Mouse (Mus musculus) frontal cortex, postnatal 36 days (tissue): ENCODE data around the gene Hapln3.
A peak's percentile ranks its signal among the peaks of the same experiment; 100 is the strongest.

Experiments
- DNase-seq, 2 experiments: peaks; one replicate each; pipeline ENCODE4 v3.0.0; 2022; ENCODE audit warnings: low spot score in 2 of 2

The Hapln3 gene

GRCm38 (mm10) chr7:79130843-79131444 lies at the start of gene Hapln3:
Gene Hapln3, minus strand, starts transcription at chr7:79131018.
- DNase-seq: no peak

GRCm38 (mm10) chr7:79173800-79174199 lies 43.0 kb upstream of the Hapln3 start:
- no peak for DNase-seq

DNA sequence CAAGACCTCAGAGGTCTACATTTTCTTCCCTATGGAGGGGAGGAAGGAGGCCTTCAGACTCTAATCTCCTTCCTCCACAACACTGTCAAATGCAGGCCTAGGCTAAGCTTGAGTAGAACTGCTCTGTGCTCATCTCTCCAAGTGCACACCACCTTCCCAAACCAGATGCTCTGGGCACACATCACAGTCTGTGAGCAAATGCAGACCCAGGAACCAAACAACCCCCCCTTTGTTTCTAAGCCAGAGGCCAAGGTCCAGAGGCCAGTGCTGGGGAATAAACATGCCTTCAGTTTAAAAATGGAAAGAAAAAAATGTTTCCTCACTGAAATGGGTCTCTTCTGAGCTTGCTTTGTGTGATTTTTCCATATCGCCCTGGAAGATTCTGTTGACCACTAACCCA lies 41.0 kb upstream of the Hapln3 start:
- no peak for DNase-seq

GRCm38 (mm10) chr7:79167006-79167562 lies 36.3 kb upstream of the Hapln3 start:
- no peak for DNase-seq

DNA sequence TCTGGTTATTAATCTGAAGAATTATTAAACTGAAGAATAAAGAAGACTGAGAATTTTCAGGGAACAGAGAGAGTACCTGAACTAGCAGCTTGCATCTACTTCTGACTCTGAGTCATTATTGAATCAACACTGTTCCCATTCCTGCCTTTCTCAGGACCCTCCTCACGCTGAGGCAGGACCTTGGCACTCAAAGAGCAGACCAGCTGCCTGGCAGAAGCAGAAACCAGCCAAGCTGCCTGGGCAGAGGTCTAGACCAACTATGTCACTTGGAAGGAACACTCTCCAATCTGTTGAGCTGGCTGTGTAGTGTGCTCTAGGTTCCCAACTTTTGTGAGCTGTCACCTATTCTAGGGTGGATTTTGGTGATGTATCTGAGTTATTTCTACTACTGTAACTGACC lies 28.6 kb upstream of the Hapln3 start:
- DNase-seq: no peak

DNA sequence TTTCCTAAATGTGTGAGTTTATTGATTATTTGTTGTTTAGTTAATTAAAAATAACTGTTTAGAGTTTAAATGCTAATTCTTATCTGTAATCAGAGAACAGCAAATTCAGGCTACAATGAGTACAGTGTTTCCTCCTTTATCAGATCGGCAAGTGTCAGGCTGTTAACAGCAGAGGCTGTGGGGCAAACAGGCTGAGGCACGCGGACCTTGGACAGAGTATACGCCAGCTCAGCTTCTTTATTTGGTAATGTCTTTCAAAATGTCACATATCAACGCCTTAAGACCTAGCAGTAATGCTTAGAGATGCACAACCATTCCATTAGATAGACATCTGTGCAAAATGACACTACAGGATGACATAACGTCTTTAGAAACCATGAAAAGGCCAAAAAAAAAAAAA lies 18.7 kb upstream of the Hapln3 start:
- no peak for DNase-seq

GRCm38 (mm10) chr7:79148711-79149266 lies 18.0 kb upstream of the Hapln3 start, which contains the start of gene Mfge8:
Gene Mfge8, minus strand, starts transcription at chr7:79149060.
- DNase-seq: peak; percentile 63 to 70

- DNase-seq: no peak
Measured at GRCm38 (mm10) chr7:79147931-79148653, 17.3 kb upstream of the Hapln3 start.

DNA sequence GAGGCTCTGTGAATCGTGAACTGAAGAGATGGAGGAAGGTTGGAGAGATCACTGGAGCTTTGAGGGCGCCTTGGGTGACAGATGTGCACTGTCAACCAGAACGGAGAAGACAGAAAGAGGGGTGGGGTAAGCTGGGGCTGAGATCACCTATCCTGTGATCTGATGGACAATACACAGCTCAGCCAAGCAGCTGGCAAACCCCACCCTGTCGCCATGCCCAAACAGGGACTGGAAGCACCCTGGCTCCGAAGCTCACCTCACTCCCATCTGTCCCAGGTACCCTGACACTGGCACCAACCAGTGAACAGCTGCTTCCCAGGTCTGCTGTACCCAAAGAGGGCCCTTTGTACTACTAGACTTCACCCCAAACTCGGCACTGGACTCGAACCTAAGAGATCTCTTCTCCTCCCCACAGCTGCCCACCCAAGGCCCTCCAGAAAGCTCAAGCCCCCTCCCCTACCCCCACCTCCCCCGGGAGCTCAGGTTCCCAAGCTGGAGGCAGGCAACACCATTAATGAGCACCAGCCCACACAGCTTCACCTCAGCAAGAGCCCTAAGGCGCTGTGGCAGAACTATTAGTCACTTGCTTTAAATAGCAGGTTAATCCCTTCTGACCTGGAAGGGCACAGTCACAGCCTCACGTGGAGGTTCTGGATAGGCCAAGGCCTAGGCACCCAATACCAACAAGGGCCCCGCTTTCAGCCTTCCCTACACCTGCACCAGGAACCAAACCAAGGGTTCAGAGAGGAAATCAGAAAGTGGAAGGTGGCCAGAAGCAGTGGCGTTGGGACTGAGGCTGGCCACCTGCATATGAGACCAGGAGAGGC lies 16.4 kb upstream of the Hapln3 start:
- no peak for DNase-seq

GRCm38 (mm10) chr7:79140897-79141296 lies 10.1 kb upstream of the Hapln3 start:
- peak; percentile 80 to 85 for DNase-seq

GRCm38 (mm10) chr7:79139891-79140591 lies 9.2 kb upstream of the Hapln3 start:
- no peak for DNase-seq

GRCm38 (mm10) chr7:79139328-79139824 lies 8.6 kb upstream of the Hapln3 start:
- no peak for DNase-seq

GRCm38 (mm10) chr7:79133391-79133790 lies 2.6 kb upstream of the Hapln3 start:
- DNase-seq: no peak

DNA sequence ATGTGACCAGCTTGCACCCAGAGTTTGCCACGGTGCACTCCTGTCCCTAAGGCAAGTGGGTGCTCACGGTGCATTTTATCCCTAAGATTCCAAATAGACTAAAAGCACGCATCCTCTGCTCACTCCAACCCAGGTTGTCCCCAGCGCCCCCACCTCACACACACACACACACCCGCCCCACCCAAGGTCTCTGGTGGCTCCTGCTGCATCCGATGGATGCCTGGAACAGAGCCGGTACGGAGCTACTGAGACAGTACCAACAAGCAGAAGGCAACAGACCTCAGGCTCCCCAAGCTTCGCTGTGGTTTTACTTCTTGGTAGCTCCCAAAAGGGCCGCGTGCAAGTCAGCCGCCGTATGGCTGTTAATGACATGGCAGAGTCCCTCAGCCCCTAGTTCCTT lies 433 bp downstream of the Hapln3 start:
- no peak for DNase-seq

- no peak for DNase-seq
Measured at GRCm38 (mm10) chr7:79129883-79130282, 935 bp downstream of the Hapln3 start.

DNA sequence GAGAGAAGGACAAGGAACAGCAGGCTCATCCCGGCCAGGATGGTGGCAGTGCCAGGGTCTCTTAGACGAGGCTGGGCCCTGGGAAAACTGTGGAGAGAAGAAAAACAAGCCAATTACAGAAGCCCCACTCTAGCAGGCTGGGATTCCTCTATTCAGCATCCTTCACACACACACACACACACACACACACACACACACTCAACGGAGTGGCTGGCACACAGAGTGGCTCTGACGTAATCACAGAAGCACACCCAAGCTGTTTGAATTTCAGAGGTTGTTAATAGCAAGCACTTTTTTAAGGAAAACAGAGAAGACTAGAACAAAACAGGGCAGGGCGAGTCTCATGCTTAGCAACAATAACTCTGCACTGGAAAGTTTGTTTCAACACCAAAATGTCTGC lies 7.4 kb downstream of the Hapln3 start:
- peak in 1 of 2 experiments; percentile 36 for DNase-seq

DNA sequence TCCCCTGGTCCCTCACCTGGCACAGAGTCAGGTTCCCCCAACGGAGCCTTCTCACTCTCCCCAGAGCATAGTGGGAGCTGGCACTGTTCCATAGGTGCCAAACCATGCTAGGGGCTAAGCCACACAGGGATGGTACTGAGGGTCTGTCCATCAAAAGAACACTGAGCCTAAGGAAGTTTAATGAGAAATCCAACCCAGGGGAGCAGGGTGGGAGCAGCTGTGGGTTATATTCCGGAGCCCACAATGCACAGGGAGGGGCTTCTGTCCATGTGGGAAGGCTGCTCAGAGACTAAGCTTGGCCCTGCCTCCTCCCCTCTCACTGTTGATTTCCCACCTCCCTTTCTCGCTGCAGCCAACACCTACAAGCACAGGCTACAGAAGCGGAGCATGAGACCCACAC lies 17.0 kb downstream of the Hapln3 start:
- DNase-seq: no peak

GRCm38 (mm10) chr7:79096492-79096891 lies 34.3 kb downstream of the Hapln3 start:
- DNase-seq: no peak

DNA sequence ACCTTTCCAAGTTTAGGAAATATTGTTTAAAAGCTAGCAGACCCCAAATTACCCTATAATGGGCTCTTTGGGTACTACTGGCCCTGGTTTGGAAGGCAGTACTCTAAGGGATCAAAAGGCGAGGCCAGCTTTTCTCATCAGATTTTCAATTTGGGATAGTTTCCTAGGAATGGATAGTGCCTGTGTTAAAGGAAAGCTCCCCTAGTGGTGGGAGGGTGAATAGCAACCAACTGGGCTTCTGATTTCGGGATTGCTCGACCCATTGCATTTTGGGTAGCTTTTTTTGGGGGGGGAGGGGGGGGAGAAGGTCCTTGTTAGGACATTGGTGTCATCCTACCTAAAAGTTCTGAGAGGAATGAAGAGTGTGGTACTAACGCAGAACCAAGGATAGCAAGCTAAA lies 41.7 kb downstream of the Hapln3 start:
- DNase-seq: no peak

- peak; percentile 58 to 74 for DNase-seq
Measured at GRCm38 (mm10) chr7:79080572-79081399, 50.0 kb downstream of the Hapln3 start.
